Mouse (Mus musculus) splenic B cell, adult 2 months (primary cell): Measurements from ENCODE around the gene Nfkbil1.
"Not testable (repeated sequence)": the region's sequence is repeated elsewhere in the genome, so short reads cannot be mapped to it uniquely, and the experiment has no call there.

Experiments used
- DNase-seq: peaks from one replicate; pipeline ENCODE4 v3.0.0-alpha.2; 2011; ENCODE audit warnings: low read depth, low spot score
- H3K27me3 ChIP-seq: 2 replicates; pipeline ENCODE4 v1.6.1; 2012; ENCODE audit warnings: mild to moderate bottlenecking, low read length, moderate library complexity, mixed read lengths; ENCODE audit not compliant: control insufficient read depth, poor library complexity, insufficient read depth, severe bottlenecking
- H3K36me3 ChIP-seq: 2 replicates; pipeline ENCODE4 v1.6.1; 2012; ENCODE audit warnings: mild to moderate bottlenecking, low read length, moderate library complexity, mixed read lengths; ENCODE audit not compliant: control insufficient read depth, poor library complexity, insufficient read depth, severe bottlenecking

The Nfkbil1 gene

DNA sequence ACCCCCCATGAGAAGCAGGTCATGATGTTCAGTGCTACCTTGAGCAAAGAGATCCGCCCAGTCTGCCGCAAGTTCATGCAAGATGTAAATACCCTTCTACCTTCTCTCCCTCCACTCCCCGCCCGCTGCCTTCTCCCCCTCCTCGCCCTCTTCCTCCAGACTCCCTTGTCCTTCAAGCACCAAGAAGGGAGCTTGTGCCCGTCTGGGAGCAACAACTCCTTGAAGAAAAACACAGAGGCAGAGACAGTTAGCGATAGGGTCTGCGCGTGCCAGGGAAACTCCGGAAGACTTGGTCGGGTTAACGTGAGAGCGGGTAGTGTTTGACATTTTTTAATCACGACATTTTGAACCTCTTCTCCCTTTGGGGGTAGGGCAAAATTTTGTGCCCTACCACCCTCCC, 13.4 kb upstream of the Nfkbil1 start:
- peaks cover 46% of the 10 kb centered on the region for H3K36me3 ChIP-seq
- no peaks in the 10 kb centered on the region for H3K27me3 ChIP-seq
- no peak for DNase-seq

DNA sequence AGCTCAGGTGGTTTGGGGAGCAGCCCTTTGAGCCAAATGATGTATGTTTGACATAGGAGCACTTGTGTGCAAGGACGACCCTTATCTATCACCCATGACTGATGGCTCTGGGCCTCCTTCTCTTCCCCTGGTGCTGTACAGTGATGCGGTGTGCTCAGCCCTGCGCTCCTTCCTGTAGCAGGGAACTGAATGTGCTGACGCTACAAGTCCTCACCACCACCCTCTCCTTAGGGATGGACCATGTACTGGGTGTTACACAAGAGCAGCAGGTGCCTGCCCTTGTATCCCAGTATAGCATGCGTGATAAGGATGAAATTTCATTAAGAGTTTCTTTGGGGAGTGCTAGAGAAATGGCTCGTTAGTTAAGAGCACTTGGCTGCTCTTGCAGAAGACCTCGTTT, 11.6 kb upstream of the Nfkbil1 start:
- no peaks in the 10 kb centered on the region for H3K27me3 ChIP-seq
- DNase-seq: no peak
- peaks cover 37% of the 10 kb centered on the region for H3K36me3 ChIP-seq

DNA sequence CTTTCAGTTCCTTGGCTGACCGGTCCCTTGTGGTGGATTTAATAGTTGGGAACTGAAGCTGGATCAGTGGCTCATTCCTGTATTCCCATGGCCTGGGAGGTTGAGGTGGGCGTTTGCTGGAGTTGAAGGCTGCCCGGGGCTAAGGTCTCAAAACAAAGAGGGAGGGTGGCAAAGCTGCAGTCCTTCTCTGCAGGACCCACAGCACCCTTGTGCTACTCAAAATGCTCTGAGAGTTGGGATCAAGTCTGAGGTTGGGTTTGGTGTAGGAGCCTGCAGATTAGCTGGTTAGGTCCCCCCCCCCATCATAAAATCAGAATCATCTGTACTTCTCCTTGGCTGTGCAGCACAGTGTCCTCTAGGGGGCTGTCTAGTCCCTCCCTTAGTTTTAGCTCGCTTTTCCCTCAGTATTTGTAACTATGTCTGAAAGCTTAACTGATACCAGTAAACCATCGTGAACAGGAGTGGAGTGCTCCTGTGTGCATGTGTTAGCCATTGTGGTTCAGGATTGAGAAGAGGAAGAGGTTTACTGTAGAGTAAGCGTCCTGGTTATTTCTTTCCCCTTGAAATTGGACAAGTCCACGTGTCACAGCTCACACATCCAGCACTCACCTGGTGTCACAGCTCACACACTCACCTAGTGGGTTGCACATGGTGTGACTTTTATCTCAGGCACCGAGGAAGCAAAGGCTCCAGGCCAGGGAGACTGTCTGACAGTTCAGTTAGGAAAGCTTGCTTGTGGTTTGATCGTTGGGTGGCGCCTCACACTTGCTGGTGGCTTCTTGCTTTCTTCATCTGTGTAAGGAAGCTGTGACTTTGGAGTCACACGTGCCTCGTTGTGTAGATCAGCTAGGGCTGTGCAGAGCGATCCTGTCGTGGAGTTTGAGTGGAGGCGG, 10.4 kb upstream of the Nfkbil1 start:
- no peaks in the 10 kb centered on the region for H3K27me3 ChIP-seq
- H3K36me3 ChIP-seq: peaks cover 36% of the 10 kb centered on the region
- peak; percentile 77 for DNase-seq

DNA sequence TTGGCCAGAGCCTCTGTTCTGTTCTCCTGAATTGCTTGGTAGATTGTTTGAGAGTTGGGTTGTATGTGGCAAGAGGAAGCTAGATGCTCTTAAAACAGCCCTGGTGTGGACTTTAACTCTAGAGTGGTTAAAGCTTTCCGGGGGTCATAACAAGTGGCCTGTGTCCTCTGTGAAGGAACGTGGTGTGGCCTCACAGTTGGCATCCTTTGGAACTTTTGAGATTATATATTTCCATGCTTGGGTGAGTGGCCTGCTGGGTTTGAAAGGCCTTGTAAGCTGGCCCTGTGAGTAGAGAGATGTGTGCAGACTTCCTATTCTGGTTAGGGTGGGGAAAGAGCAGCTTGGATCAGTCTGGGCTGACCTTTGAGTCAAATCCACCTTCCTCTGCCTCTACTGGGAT, 9.4 kb upstream of the Nfkbil1 start:
- no peak for DNase-seq
- Histone ChIP-seq H3K27me3 (no peaks in the 10 kb centered on the region), H3K36me3 (peaks cover 33% of the 10 kb centered on the region)

DNA sequence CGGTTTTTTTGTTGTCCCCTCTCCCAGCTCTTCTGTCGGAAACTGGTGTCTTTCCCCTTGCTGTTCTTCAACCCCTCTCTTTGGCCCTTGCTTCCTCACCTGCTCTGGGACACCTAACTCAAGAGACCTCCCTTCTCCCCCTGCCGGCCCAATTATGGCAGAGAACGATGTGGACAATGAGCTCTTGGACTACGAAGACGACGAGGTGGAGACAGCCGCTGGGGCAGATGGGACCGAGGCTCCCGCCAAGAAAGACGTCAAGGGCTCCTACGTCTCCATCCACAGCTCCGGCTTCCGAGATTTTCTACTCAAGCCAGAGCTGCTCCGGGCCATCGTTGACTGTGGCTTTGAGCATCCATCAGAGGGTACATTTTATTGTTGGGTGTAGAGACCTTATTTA, 7.5 kb upstream of the Nfkbil1 start:
- H3K36me3 ChIP-seq: peaks cover 21% of the 10 kb centered on the region
- peak; percentile 40 for DNase-seq
- H3K27me3 ChIP-seq: no peaks in the 10 kb centered on the region

DNA sequence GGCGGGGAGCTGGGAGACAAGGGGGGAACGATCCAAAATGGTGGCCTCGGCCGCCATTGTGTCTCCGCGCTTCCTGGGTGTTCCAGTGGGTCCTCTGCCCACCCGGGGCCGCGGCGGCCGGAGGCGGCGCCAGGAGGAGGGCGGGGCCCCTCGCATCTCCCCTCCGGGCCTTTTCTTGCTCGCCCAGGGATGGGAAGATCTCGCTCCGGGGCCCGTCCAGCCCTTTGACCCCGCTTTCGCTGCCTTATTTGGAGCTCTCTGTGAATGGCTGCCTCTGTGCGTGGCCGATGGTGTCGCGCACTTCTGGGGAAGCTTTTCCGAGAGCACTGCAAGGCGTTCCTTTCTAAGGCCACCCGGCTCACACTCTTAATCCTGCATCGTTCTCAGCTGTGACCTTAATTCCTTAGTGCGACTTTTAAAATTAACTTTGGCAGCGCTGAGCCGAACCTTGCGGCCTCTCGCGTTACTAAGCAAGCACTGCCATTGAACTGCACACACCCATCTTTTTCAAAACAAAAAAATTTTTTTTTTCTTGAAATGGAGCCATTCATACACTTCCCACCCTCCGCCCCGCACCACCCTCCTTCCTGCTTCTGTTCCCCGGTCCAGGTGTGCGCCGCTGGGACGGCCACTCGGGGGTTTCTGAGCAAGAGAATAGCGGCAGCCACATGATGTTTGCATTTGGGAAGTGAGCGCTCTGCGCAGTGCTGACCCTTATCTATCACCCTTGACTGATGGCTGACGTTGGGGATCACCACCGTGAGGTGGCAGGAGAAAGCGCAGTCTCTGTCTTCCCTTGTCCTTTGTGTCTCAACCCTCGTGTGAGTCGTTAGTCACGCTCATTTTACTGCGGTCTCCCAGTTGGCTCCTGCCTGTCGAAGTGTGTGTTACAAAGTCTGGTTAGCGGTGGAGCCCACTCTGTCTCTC, 6.7 kb upstream of the Nfkbil1 start:
- peak; percentile 81 for DNase-seq
- Histone ChIP-seq H3K27me3 (no peaks in the 10 kb centered on the region), H3K36me3 (peaks cover 15% of the 10 kb centered on the region)

DNA sequence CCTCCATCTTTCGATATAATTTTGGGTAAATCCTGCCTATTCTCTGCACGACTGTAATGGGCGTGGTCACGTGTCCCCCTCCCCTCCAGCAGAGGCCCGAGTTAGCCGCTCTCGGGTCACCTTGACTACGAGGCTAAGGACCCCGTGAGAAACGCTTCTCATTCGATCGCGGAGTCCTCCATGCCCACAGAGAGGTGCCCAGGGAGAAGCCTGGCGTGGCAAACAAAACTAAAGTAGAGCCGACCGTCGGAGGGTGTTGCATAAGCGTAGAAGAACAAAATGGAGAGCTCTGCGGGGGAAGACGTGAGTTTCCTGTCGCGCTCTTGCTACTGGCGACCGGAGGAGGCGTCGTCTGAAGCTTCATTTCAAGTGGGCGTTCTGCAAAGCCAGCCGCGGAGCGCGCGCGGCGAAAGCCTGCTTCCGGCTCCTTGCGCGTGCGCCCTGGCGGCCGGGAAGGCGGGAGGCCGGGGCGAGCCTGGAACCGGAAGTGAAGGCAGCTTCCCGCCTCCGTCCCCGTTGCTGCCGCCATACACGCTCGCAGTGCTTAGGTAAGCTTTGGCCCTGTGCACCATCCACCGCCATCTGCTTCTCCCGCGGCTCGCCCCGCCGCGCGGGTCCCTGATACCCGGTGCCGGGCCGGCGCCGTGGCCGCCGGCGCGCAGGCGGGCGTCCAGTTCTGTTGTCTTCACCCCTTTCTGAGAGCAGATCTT, 5.9 kb upstream of the Nfkbil1 start, which contains the start of gene Ddx39b:
TSS of gene Ddx39b (plus strand) at position 442 of the 710 bp plus-strand sequence.
- Histone ChIP-seq H3K36me3 (peaks cover 15% of the 10 kb centered on the region), H3K27me3 (no peaks in the 10 kb centered on the region)
- peak; percentile 97 for DNase-seq

DNA sequence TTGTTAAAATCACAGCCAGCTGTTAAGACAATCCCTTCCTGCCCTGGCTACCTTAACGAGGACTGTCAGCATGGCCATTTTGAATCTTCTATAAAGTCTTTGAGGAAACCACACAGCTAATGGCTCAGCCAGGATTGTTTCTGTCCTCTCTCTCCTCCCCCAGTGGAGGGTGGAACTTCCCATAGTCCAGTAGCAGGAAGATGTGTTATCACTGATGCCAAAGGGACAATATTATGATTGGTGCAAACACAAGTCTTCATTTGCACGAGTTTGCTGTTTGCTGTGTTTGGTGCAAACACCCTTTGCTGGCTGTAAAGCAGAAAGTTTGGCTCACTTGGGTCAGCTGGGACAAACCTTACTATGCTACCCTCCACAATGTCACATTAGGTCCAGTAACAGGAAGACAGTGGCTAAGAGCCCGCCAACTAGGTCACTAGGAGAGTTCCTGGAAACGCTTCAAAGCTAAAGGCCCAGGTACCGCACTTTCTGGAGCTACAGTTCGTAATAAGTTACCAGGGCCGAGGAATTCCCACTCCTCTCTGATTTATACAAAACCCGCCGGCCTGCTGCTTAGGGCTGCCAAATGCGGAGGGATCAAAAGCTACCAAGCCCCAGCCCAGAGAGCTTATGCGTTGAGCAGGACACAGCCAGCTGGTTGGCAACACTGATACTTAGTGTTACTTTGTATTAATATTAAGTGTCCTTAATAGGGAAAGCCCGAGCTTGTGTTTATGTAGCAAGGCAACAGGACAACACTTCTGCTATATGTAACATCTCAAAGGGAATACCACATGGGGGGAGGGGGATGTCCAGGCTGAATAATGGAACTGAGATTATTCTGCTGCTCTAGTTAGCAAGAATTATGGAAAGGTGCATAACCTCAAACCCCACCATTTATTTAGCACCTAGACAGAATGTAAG, 5.1 kb upstream of the Nfkbil1 start:
- DNase-seq: peak; percentile 39
- Histone ChIP-seq H3K27me3 (no peaks in the 10 kb centered on the region), H3K36me3 (peaks cover 13% of the 10 kb centered on the region)

DNA sequence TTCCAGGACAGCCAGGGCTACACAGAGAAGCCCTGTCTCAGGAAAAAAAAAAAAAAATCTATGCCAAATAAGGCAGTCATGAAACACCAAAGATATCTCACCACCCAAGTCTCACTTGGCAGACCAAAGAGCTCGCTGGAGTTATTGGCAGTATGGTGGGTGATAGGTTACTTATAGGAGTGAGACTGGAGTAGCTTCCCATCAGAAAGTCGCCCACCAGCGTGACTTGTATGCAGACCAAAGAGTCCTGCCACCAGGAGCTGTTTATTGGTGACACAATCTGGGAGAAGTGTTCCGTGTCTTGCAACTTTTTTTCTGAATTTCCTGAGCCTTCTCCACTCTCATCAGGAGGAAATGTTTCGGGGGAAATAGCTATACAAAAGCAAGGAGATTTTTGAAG, 4.1 kb upstream of the Nfkbil1 start:
- H3K36me3 ChIP-seq: peaks cover 7% of the 10 kb centered on the region
- DNase-seq: no peak
- H3K27me3 ChIP-seq: no peaks in the 10 kb centered on the region

DNA sequence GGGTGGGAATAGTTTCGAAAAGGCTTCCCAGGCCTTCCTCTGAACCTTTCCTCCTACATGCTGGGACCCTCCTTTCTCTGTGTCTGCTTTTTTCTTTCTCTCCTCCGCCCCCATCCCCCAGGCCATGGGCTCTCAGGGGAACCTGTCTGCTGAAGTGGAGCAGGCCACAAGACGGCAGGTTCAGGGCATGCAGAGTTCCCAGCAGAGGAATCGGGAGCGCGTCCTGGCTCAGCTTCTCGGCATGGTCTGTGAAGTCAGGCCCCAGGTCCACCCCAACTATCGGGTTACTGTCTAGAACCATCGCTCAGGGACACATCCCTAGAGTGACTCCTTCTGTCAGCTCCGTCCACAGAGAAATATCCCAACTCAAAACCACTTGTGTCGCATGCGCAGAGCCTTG, 1.9 kb upstream of the Nfkbil1 start:
- Histone ChIP-seq H3K36me3 (no peaks in the 10 kb centered on the region), H3K27me3 (no peaks in the 10 kb centered on the region)
- DNase-seq: no peak

DNA sequence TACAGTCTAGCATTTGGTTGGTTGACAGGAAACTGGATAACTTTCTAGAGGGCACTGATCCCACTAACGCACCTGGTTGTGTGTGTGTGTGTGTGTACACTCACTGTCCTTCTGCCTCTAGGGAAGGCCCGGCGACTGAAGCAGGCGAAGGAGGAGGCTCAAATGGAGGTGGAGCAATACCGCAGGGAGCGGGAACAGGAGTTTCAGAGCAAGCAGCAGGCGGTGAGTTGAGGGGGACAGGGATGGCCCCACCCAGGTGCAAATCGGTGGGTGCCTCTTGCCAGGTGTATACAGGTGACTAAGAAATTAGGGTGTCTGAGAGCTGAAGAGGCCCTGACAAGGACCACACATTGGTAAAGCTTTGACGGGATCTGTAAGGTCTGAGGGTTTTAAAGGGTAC, 1.4 kb upstream of the Nfkbil1 start:
- DNase-seq: no peak
- H3K36me3 ChIP-seq: no peaks in the 10 kb centered on the region
- H3K27me3 ChIP-seq: no peaks in the 10 kb centered on the region

DNA sequence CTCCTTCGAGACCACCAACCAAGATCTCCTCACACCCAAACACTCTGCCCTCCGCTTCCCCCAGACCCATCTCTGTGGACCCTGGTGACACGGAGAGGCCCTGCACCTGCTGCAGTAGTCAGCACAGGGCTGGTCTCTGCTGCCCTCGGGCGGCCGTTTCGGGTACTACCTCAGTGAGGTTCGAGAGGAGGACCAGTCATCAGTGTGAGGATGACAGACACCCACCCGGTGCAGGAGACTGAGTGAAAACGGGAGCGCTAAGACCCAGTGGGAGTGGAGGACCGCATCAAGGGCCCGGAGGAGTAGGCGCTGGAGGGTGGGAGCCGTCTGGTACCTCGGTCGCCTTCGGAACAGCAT, 776 bp upstream of the Nfkbil1 start:
- no peaks in the 10 kb centered on the region for H3K27me3 ChIP-seq
- DNase-seq: peak; percentile 96
- no peaks in the 10 kb centered on the region; the same call in 1 of the 2 replicates for H3K36me3 ChIP-seq

DNA sequence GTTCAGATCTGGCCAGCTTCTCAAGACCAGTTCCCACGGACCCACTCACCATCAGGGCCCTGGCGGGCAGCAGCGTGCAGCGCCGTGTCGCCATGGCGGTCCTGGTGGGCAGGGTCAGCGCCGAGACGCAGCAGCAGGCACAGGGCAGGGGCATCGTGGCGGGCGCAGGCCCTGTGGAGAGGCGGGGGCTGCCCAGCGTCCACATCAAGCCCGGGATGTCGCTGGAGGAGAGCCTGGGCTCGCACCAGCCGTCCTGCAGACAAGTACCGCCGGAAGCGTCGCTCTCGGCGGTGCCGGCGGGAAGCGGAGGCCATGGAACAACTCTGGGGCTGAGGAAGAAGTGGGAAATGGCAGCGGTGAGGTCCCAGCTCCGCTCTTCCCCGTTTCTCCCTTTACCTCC, 689 bp downstream of the Nfkbil1 start:
- Histone ChIP-seq H3K36me3 (peaks cover 3% of the 10 kb centered on the region), H3K27me3 (no peaks in the 10 kb centered on the region)
- no peak for DNase-seq

DNA sequence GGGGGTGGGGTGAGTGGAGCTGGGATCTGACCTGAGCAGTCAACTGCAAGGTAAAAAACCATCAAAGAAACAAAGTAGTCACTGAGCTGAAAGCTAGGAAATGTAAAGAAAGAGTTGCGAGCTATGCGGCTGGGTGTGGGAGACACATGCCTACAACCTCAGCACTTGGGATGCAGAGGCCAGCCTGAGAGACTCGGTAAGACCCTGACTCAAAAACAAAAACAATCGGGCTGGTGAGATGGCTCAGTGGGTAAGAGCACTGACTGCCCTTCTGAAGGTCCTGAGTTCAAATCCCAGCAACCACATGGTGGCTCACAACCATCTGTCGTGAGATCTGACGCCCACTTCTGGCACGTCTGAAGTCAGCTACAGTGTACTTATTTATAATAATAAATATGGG, 1.5 kb downstream of the Nfkbil1 start:
- not testable (repeated sequence) for DNase-seq, H3K27me3 ChIP-seq, H3K36me3 ChIP-seq
